Mouse (Mus musculus) left cerebral cortex, adult 9 months (tissue): ENCODE measurements at regions not wholly inside any gene's neighbourhood (a gene's known extent, or its start where the extent isn't known, plus 50 kb on each side); places are given as distances from the start of the nearest gene placed in this dataset.
A peak's percentile ranks its signal among the peaks of the same experiment; 100 is the strongest.

Experiments used
- DNase-seq, 2 experiments: peaks; one replicate each; pipeline ENCODE4 v3.0.0; 2022; ENCODE audit warnings: low spot score in 2 of 2

- peak in 1 of 2 experiments; percentile 11 for DNase-seq
Measured at GRCm38 (mm10) chr2:142560896-142561500, 340.3 kb downstream of the Kif16b start.

DNA sequence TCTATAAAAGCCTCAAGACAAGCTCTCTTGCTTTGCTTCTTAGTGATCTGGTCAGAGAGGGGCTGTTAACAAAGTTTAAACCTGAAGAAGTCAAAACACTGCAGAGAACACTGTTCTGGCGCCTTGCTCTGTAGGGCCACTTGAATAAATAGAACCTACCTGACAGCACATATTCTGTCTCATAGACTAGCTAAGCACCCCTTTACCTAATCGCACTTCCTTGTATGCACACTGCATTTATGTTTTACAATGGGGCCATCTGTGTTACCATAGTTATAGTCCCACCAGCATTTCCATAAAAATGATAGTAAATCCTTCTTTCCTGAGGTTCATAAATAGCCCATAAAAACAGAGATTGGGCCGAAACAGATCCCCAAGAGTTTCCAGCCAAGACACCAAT, 340.9 kb downstream of the Kif16b start:
- DNase-seq: no peak

DNA sequence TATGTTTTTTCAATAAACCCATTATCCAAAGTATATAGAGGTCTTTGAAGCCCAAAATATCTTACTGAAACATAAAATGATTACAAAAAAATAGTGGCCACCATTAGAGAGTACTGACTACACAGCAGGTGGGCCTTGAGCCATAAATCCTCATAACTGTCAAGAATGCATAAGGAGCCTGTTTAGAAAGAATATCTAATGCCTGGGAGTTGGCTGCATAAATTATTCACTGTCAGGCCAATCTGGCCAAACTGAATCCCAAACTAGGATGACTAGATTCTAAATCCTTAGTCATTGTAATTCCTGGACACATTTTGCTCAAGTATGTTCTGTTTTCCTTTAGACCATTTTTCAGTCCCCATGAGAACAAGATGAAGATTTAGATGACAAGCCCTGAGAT, 341.4 kb downstream of the Kif16b start:
- DNase-seq: no peak

GRCm38 (mm10) chr2:142554851-142555250, 346.5 kb downstream of the Kif16b start:
- DNase-seq: peak in 1 of 2 experiments; percentile 50

GRCm38 (mm10) chr2:142551690-142552089, 349.6 kb downstream of the Kif16b start:
- no peak for DNase-seq

- no peak for DNase-seq
Measured at GRCm38 (mm10) chr2:142548766-142549165, 352.6 kb downstream of the Kif16b start.

DNA sequence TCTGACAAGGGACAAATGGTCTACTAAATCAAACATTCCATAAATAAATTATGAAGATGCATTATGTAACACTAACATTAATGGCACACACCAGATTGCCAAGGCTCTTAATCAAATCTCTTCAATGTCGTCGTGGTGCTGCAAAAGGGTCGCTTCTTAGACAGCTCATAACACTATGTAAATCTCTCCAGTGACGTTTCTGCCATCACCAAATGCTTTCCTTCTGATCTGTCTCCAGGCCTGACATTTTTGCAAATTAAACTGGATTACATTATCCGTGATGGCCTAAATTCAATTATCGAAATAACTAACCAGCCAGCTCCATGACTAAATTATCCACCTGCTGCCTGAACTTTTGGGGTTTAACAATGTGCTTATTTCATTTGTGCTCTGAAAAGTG, 356.4 kb downstream of the Kif16b start:
- DNase-seq: no peak

GRCm38 (mm10) chr2:142539980-142540379, 361.4 kb downstream of the Kif16b start:
- no peak for DNase-seq

- no peak for DNase-seq
Measured at GRCm38 (mm10) chr2:142533555-142533954, 367.8 kb downstream of the Kif16b start.

GRCm38 (mm10) chr2:142522471-142522870, 378.9 kb downstream of the Kif16b start:
- DNase-seq: no peak

DNA sequence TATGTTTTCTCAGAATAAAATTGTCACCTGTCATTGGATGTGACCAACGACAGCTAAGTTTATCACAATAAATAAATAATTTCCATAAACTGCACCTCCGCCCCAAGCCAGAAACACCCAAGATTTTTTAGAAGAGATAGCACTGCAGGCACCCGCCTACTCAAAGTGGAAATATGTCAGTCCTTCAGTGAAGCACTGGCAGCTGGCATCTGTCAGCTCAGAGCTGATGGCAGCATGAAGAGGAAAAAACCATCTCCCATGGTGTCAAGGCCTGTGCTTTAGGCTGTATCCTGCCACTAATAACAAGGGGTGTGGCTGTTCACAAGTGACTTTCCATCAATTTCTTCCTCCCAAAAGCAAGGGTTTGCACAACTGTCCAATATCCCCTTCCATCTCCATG, 383.6 kb downstream of the Kif16b start:
- DNase-seq: no peak

DNA sequence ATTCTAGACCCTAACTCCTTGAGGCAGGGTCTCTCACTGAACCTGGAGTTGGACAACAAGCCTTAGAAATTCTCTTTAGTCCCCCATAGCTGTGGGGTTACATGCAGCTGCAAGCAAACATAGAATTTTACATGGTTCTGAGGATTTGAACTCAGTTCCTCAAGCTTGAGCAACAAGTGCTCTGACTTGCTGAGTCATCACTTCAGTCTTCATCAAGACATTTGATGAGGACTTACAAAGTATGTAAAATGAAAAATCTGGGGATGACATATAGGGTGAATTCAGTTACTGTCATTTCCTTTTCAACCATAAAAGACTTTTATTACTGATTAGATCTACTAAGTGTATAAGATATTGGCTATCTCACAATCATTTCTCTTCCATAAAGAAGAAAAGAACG, 396.1 kb downstream of the Kif16b start:
- DNase-seq: no peak
